Mouse (Mus musculus) gonadal fat pad, adult 2 months (tissue): ENCODE measurements around the gene Zfp513. TPM values are rescaled to one million over a fixed set of nuclear protein-coding genes. Genes with fewer than 3 reads are reported as not detected.
A peak's percentile ranks its signal among the peaks of the same experiment; 100 is the strongest.
"Not testable (repeated sequence)": the region's sequence is repeated elsewhere in the genome, so short reads cannot be mapped to it uniquely, and the experiment has no call there.

Experiments used
- DNase-seq: peaks from one replicate; pipeline ENCODE4 v3.0.0-alpha.2; 2012; ENCODE audit warnings: low read depth
- polyA plus RNA-seq: library from polyadenylated mRNA; depleted of rRNA; stranded (reverse); fragments of >200 nt; gene quantifications from 2 replicates; pipeline ENCODE4 v1.2.3, GENCODE M21; 2012; rRNA removed

Zfp513 gene
- polyA plus RNA-seq = 30.4 and 39.7 TPM in 2 replicates

GRCm38 (mm10) chr5:31201742-31202590 lies at the start of gene Zfp513:
Zfp513 (minus strand) TSS chr5:31202303.
- peak; percentile 86 for DNase-seq

DNA sequence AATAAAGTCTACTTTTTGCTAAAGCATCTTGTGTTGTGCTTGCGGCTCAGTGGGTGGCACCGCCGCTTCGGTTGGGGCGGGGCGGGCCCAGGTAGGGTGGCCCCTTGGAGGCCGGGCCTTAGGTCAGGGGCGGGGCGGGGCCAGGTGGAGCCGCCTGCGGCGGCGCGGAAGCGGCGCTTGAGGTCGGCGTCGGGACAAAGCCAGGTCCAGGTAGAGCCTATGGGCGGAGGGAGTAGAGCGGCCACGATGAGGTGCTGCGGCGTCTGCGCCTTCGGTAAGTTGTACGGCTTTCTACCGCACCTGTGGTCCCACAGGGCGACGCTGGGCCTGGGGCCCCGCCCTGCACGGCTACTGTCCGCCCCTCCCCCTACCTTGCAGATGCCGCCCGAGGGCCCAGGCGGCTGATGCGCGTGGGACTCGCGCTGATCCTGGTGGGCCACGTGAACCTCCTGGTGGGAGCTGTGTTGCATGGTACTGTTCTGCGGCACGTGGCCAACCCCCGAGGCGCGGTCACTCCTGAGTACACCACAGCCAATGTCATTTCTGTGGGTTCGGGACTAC lies 49.5 kb upstream of the Zfp513 start, which contains the start of gene Krtcap3:
Gene Krtcap3, plus strand, starts transcription at position 151 of the 561 bp plus-strand sequence.
- no peak for DNase-seq

DNA sequence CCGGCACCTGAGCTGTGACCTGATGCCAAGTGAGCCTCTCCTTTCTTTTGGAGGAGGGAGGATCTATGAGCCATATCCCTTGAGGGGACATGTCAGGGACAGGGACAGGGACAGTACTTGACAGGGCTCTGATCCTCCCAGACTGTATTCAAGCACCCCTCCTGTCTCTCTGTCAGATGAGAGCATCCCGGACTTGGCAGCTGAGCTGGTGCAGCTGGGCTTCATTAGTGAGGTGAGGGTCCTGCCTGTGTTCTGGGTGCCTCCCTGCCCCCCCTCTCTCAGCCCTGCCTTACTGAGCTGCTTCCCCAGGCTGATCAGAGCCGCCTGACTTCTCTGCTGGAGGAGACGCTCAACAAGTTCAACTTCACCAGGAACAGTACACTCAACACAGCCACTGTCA lies 48.6 kb upstream of the Zfp513 start:
- no peak for DNase-seq

DNA sequence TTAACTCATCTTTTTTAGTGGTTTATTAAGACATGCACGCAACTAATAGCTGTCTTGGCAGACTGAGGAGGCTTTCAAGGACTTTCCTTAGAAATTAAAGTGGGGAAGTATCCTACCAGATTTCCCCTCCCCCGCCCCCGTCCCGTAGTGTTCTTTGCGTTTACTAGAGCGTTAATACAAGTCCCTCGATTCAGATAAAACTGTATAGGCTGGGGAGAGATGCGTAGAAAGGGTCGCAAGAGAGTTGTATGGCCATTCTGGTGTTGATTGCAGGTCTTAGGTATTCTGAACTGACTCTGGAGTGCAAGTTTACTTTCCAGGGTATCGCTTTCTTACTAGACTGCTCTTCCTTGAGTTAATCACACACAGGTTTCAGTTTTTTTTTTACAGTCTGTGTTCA lies 40.1 kb upstream of the Zfp513 start:
- DNase-seq = no peak

- DNase-seq = no peak
These were observed 39.5 kb upstream of the Zfp513 start for GRCm38 (mm10) chr5:31241522-31242034.

GRCm38 (mm10) chr5:31240637-31241521 lies 38.8 kb upstream of the Zfp513 start, which contains the start of the genes Nrbp1 and Gm9970:
Nrbp1 (plus strand) TSS chr5:31240864.
Gm9970 (minus strand) TSS chr5:31241232.
- DNase-seq = no peak

GRCm38 (mm10) chr5:31226641-31227040 lies 24.5 kb upstream of the Zfp513 start:
- DNase-seq = no peak

GRCm38 (mm10) chr5:31222696-31223095 lies 20.6 kb upstream of the Zfp513 start:
- no peak for DNase-seq

DNA sequence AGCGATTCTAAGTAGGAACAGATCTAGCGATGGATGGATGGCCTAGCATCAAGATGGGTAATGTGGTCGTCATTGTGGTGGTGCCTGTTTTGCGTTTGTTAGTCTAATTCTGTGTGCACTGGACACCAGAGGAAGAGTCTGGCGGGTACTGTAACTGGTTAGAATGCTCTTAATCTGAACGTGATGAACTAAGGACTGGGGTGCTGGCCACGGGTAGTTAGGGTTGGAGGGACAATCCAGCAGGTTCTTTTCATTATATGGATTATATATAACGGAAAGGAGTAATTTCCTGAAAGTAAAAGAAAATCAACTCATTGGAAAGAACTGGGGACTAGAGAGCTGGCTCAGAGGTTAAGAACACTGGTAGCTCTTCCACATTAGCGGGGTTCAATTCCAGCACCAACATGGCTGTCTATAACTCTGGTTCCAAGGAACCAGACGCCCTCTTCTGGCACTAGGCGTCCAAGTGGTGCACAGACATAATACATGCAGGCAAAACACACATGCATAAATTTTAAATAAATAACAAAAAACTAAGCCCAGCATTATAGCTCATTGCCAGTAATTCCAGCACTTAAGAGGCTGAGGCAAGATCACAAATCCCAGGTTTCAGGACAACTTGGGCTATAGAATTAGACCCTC lies 19.3 kb upstream of the Zfp513 start:
- DNase-seq = no peak

DNA sequence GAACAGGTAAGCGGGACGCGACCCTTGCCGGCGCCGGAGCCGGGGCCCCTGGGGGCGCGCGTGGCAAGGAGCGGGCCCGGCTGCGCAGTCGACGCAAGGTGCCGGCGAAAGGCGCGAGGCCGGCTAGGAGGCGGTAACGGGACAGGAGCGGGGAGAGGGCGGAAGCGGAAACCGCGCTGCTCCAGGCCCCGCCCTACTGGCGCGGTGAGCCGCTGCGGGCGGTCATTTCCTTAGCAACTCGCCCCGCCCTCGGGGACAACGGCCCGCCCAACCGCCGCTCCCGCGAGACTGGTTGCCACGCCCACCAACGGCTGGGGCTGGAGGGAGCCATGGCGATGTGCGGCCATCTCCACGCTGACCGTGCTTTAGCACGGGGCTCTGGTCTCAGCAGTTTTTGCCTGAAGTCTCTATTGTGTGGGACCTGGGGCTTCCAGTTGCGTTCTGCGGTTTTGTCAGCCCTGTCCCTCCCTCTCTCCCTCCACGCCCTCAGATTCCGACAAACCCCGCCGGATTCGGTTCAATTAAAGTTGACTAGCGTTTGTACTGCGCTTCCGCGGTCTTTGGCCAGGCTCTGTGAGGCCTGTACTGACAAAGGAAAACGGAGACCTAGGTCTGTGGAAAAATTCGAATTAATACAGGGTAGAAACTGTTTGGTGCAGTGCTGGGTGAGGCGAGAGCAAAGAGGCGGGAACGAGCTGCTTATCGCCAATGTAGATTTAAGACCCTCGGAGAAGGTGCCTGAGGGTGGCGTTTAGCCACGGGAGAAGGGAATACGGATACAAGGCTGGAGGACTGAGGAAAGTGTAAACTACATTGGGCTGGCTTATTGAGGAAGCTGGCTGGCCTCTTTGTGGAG lies 18.6 kb upstream of the Zfp513 start, which contains the start of gene Ppm1g:
Gene Ppm1g, minus strand, starts transcription at position 240 of the 856 bp plus-strand sequence.
- DNase-seq = no peak

- DNase-seq = no peak
These were observed 17.9 kb upstream of the Zfp513 start for GRCm38 (mm10) chr5:31219911-31220447.

DNA sequence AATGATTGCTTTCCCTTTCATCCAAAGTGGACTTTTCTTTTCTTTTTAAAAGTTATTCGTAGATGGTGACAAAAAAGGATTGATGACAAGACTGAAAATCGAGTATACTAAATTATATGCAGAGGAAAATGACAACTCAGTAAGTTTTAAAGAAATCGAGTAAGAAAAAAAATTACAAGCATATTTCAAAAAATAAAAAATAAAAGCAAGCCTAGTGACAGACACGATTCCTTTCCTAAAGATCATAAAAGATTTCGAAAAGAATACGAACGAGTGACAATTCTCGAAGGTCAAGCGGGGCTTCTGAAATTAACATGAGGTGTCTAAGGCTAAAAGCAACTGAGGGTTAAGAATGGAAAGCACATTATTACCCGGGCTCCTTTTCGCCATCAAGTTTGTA lies 17.4 kb upstream of the Zfp513 start:
- no peak for DNase-seq

GRCm38 (mm10) chr5:31219070-31219469 lies 17.0 kb upstream of the Zfp513 start:
- no peak for DNase-seq

DNA sequence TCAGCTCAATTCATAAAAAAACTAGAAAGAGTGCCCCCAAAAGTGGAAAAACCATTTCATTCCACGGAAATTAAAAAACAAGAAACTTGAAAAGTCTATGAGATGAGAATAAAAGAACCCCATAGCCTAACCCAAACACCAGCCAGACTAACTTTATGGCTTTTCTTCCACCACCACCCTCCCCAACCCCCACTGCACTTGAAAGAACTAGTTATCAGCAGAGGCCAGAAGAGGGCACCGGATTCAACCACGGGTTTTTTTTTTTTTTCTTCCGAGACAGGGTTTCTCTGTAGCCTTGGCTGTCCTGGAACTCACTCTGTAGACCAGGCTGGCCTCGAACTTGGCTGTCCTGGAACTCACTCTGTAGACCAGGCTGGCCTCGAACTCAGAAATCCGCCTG lies 16.2 kb upstream of the Zfp513 start:
- DNase-seq = no peak

GRCm38 (mm10) chr5:31216554-31216953 lies 14.5 kb upstream of the Zfp513 start:
- DNase-seq = not testable (repeated sequence)

- no peak for DNase-seq
These were observed 2.3 kb upstream of the Zfp513 start for GRCm38 (mm10) chr5:31204421-31204820.

DNA sequence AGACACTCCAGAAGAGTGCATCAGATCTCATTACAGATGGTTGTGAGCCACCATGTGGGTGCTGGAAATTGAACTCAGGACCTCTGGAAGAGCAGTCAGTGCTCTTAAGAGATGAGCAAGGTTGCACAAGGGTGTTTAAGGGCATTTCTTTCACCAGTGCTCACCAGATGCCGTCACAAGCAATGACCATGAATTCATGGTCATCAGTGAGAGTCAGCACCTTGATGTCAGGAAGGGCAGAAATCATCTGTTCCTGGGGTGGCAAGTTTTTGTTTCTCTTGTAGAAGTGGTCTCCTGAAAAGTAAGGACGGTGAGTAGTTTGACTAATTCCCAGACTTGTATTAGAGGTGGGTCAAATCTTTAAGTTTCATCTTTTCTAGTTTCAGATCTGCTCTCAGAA lies 1.8 kb upstream of the Zfp513 start:
- no peak for DNase-seq

- DNase-seq = no peak
These were observed 830 bp upstream of the Zfp513 start for GRCm38 (mm10) chr5:31202933-31203332.

DNA sequence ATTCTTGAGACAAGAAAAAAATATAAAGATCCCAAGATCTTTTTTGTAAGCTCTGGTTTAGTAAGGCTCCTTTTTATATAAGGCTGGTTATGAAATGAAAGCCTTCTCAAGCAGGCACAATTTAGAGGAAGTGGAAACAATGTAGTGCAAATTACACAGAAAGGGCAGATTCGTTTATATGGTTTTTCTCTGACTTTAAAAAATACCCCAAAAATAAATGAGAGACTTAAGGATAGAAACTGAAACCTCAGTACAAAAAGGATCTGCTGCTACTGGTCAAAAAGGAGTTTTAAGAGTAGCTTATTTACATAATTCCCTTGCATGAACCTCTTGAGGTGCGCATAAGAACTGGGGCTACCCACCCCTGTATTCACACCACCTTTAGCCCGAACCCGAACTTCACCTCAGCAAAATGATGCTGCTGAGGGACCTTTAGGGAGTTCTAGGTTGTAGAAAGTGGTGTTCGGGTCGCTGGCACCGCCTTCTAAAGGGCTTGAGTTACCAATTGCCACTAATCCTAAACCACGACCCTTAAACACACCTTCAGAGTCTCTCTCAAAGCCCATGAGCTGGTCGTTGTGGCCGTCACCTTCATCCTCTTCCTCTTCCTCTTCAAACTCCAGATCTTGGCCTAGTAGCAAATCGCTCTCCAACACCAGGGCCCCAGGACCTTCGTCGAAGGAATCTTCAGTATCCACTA lies 911 bp downstream of the Zfp513 start:
- DNase-seq = no peak
